Mouse (Mus musculus) cortical plate, adult 2 months (tissue): ENCODE measurements around the gene Olfr1394.

Experiments
- CTCF ChIP-seq: fragments of 200-500 bp; IDR thresholded peaks from 2 replicates; pipeline ENCODE4 v1.5.1; 2011; ENCODE audit warnings: mild to moderate bottlenecking, control low read depth, low read length; ENCODE audit not compliant: insufficient read depth; ENCODE audit errors: extremely low read depth
- POLR2A ChIP-seq: fragments of 200-500 bp; IDR thresholded peaks from 2 replicates; pipeline ENCODE4 v1.6.1; 2011; ENCODE audit warnings: mild to moderate bottlenecking, low read length, control low read depth; ENCODE audit not compliant: insufficient read depth; ENCODE audit errors: extremely low read depth

GRCm38 (mm10) chr11:49124169-49124568 lies 30.0 kb upstream of the Olfr1394 start:
- TF ChIP-seq CTCF (no peak), POLR2A (no peak)
